Mouse (Mus musculus): ENCODE measurements around the gene Gm11127. TPM values are rescaled to one million over a fixed set of nuclear protein-coding genes. Genes with fewer than 3 reads are reported as not detected.
"Not testable (repeated sequence)": the region's sequence is repeated elsewhere in the genome, so short reads cannot be mapped to it uniquely, and the experiment has no call there.

Gene Gm11127
- polyA plus RNA-seq, 1 experiment: 0.15 TPM

GRCm38 (mm10) chr17:36031583-36032331 lies 26.4 kb downstream of the Gm11127 start:
- peak overlapping the region; percentile 52 for H3K4me3 ChIP-seq (replicated peaks; ENCODE audit: insufficient read depth, low read depth, low read length)
- peak; percentile 46 for TF ChIP-seq CTCF (IDR thresholded peaks at IDR 0.05; ENCODE audit: borderline replicate concordance, insufficient read depth, low read depth, low read length)
- H3K27me3 ChIP-seq (ENCODE audit: control insufficient read depth, insufficient read depth, low read length); H3K27ac ChIP-seq (ENCODE audit: insufficient read depth, low read length); H3K4me1 ChIP-seq (ENCODE audit: control insufficient read depth, insufficient read depth, low read length): not testable (repeated sequence)
- DNase-seq: peak; percentile 40 to 62
- 1% methylated on average over 40 of the region's 40 CpGs for WGBS

GRCm38 (mm10) chr17:36030703-36031582 lies 27.2 kb downstream of the Gm11127 start:
- peak overlapping the region; percentile 15 for H3K4me3 ChIP-seq (replicated peaks; ENCODE audit: insufficient read depth, low read depth, low read length)
- DNase-seq: peak in 1 of 2 experiments; percentile 20
- not testable (repeated sequence) for H3K27ac ChIP-seq (ENCODE audit: insufficient read depth, low read length)

GRCm38 (mm10) chr17:36030046-36030702 lies 28.0 kb downstream of the Gm11127 start:
- H3K4me1 ChIP-seq (ENCODE audit: control insufficient read depth, insufficient read depth, low read length); H3K4me3 ChIP-seq (replicated peaks; ENCODE audit: insufficient read depth, low read depth, low read length); H3K27me3 ChIP-seq (ENCODE audit: control insufficient read depth, insufficient read depth, low read length); H3K27ac ChIP-seq (ENCODE audit: insufficient read depth, low read length); DNase-seq: not testable (repeated sequence)
- 73% methylated on average over 4 of the region's 4 CpGs for WGBS

More at GRCm38 (mm10) chr17:36030703-36031582, 27.2 kb downstream of the Gm11127 start:
- 49% methylated on average over 8 of the region's 8 CpGs for WGBS
- H3K4me1 ChIP-seq (ENCODE audit: control insufficient read depth, insufficient read depth, low read length); H3K27me3 ChIP-seq (ENCODE audit: control insufficient read depth, insufficient read depth, low read length): not testable (repeated sequence)

- 60% methylated on average over 7 of the region's 7 CpGs for WGBS
- H3K4me1 ChIP-seq (ENCODE audit: control insufficient read depth, insufficient read depth, low read length): no peaks in the 10 kb centered on the region
- no peak for TF ChIP-seq CTCF (IDR thresholded peaks at IDR 0.05; ENCODE audit: borderline replicate concordance, insufficient read depth, low read depth, low read length)
- H3K27me3 ChIP-seq (ENCODE audit: control insufficient read depth, insufficient read depth, low read length): no peaks in the 10 kb centered on the region
- no peak overlapping the region for H3K4me3 ChIP-seq (replicated peaks; ENCODE audit: insufficient read depth, low read depth, low read length)
- DNase-seq: no peak
- no peak overlapping the region for H3K27ac ChIP-seq (ENCODE audit: insufficient read depth, low read length)
These were observed 29.1 kb downstream of the Gm11127 start for GRCm38 (mm10) chr17:36028879-36029619.

GRCm38 (mm10) chr17:36027663-36028062 lies 30.5 kb downstream of the Gm11127 start:
- no peak for TF ChIP-seq CTCF (IDR thresholded peaks at IDR 0.05; ENCODE audit: borderline replicate concordance, insufficient read depth, low read depth, low read length)
- TF ChIP-seq POLR2A (IDR thresholded peaks at IDR 0.05; ENCODE audit: borderline replicate concordance, insufficient read depth, low read length): no peak
- DNase-seq: no peak
- Histone ChIP-seq H3K27ac (ENCODE audit: insufficient read depth, low read length) (no peak overlapping the region), H3K4me1 (ENCODE audit: control insufficient read depth, insufficient read depth, low read length) (no peaks in the 10 kb centered on the region), H3K4me3 (replicated peaks; ENCODE audit: insufficient read depth, low read depth, low read length) (no peak overlapping the region), H3K27me3 (ENCODE audit: control insufficient read depth, insufficient read depth, low read length) (no peaks in the 10 kb centered on the region)
- 93% methylated on average over 4 of the region's 4 CpGs for WGBS

- WGBS: 46% methylated on average over 4 of the region's 4 CpGs
- DNase-seq: no peak
- Histone ChIP-seq H3K27me3 (ENCODE audit: control insufficient read depth, insufficient read depth, low read length) (no peaks in the 10 kb centered on the region), H3K27ac (ENCODE audit: insufficient read depth, low read length) (no peak overlapping the region), H3K4me1 (ENCODE audit: control insufficient read depth, insufficient read depth, low read length) (no peaks in the 10 kb centered on the region), H3K4me3 (replicated peaks; ENCODE audit: insufficient read depth, low read depth, low read length) (no peak overlapping the region)
- TF ChIP-seq CTCF (IDR thresholded peaks at IDR 0.05; ENCODE audit: borderline replicate concordance, insufficient read depth, low read depth, low read length) (no peak), POLR2A (IDR thresholded peaks at IDR 0.05; ENCODE audit: borderline replicate concordance, insufficient read depth, low read length) (no peak)
These were observed 32.3 kb downstream of the Gm11127 start for GRCm38 (mm10) chr17:36025901-36026300.

- Histone ChIP-seq H3K4me3 (replicated peaks; ENCODE audit: insufficient read depth, low read depth, low read length) (no peak overlapping the region), H3K27me3 (ENCODE audit: control insufficient read depth, insufficient read depth, low read length) (no peaks in the 10 kb centered on the region), H3K4me1 (ENCODE audit: control insufficient read depth, insufficient read depth, low read length) (no peaks in the 10 kb centered on the region), H3K27ac (ENCODE audit: insufficient read depth, low read length) (no peak overlapping the region)
- TF ChIP-seq CTCF (IDR thresholded peaks at IDR 0.05; ENCODE audit: borderline replicate concordance, insufficient read depth, low read depth, low read length) (no peak), POLR2A (IDR thresholded peaks at IDR 0.05; ENCODE audit: borderline replicate concordance, insufficient read depth, low read length) (no peak)
- WGBS: 43% methylated on average over 5 of the region's 5 CpGs
- no peak for DNase-seq
These were observed 33.0 kb downstream of the Gm11127 start for GRCm38 (mm10) chr17:36025197-36025596.
